Mouse (Mus musculus) ovary, adult 18-20 months (tissue): ENCODE results near the gene Coro2a.
"Not testable (repeated sequence)": the region's sequence is repeated elsewhere in the genome, so short reads cannot be mapped to it uniquely, and the experiment has no call there.

ENCODE experiments used
- DNase-seq: peaks from one replicate; pipeline ENCODE4 v3.0.0; 2022; ENCODE audit warnings: low spot score, mixed read lengths

Coro2a gene

GRCm38 (mm10) chr4:46601844-46602423, at the start of gene Coro2a:
TSS of gene Coro2a (minus strand) at chr4:46602202.
- peak; percentile 33 for DNase-seq

GRCm38 (mm10) chr4:46650086-46650753, 48.2 kb upstream of the Coro2a start, which contains the start of gene Tbc1d2:
TSS of gene Tbc1d2 (minus strand) at chr4:46650209.
- peak; percentile 84 for DNase-seq

GRCm38 (mm10) chr4:46649161-46649560, 47.2 kb upstream of the Coro2a start:
- no peak for DNase-seq

GRCm38 (mm10) chr4:46643676-46644112, 41.7 kb upstream of the Coro2a start:
- DNase-seq, result no peak

GRCm38 (mm10) chr4:46642924-46643675, 41.1 kb upstream of the Coro2a start:
- no peak for DNase-seq

- no peak for DNase-seq
Measured at GRCm38 (mm10) chr4:46641283-46641682, 39.3 kb upstream of the Coro2a start.

GRCm38 (mm10) chr4:46639866-46640265, 37.9 kb upstream of the Coro2a start:
- DNase-seq, result no peak

GRCm38 (mm10) chr4:46637250-46637649, 35.2 kb upstream of the Coro2a start:
- not testable (repeated sequence) for DNase-seq

GRCm38 (mm10) chr4:46635702-46636430, 33.9 kb upstream of the Coro2a start:
- no peak for DNase-seq

GRCm38 (mm10) chr4:46634881-46635280, 32.9 kb upstream of the Coro2a start:
- no peak for DNase-seq

GRCm38 (mm10) chr4:46633565-46633964, 31.6 kb upstream of the Coro2a start:
- DNase-seq, result not testable (repeated sequence)

- no peak for DNase-seq
Measured at GRCm38 (mm10) chr4:46632465-46632864, 30.5 kb upstream of the Coro2a start.

GRCm38 (mm10) chr4:46630390-46630789, 28.4 kb upstream of the Coro2a start:
- no peak for DNase-seq

GRCm38 (mm10) chr4:46628873-46629272, 26.9 kb upstream of the Coro2a start:
- DNase-seq, result no peak

GRCm38 (mm10) chr4:46628081-46628480, 26.1 kb upstream of the Coro2a start:
- DNase-seq, result no peak

GRCm38 (mm10) chr4:46625101-46625500, 23.1 kb upstream of the Coro2a start:
- DNase-seq, result no peak

- DNase-seq, result no peak
Measured at GRCm38 (mm10) chr4:46623007-46623406, 21.0 kb upstream of the Coro2a start.

GRCm38 (mm10) chr4:46620946-46621345, 18.9 kb upstream of the Coro2a start:
- no peak for DNase-seq

GRCm38 (mm10) chr4:46620330-46620729, 18.3 kb upstream of the Coro2a start:
- DNase-seq, result no peak

GRCm38 (mm10) chr4:46618196-46618817, 16.3 kb upstream of the Coro2a start:
- DNase-seq, result no peak

- no peak for DNase-seq
Measured at GRCm38 (mm10) chr4:46617408-46617807, 15.4 kb upstream of the Coro2a start.

GRCm38 (mm10) chr4:46614641-46615040, 12.6 kb upstream of the Coro2a start:
- no peak for DNase-seq
